Mouse (Mus musculus) CH12.LX (cell line): Measurements from ENCODE around the gene Rtn4rl1. TPM values are rescaled to one million over a fixed set of nuclear protein-coding genes. Genes with fewer than 3 reads are reported as not detected.

Experiments used
- DNase-seq: peaks from one replicate; pipeline ENCODE4 v3.0.0-alpha.2; 2013; ENCODE audit errors: extremely low read depth
- H3K27ac ChIP-seq: 2 replicates; pipeline ENCODE4 v1.5.1; 2012; ENCODE audit warnings: low read depth, mild to moderate bottlenecking, control low read depth, moderate library complexity; ENCODE audit not compliant: insufficient read depth
- H3K27me3 ChIP-seq: replicated peaks from 2 replicates; pipeline ENCODE3; 2012; ENCODE audit warnings: inconsistent platforms
- H3K36me3 ChIP-seq, 2 experiments: replicated peaks in 1 of 2; 2 replicates each; pipeline versions ENCODE3 to v1.6.1; 2012; ENCODE audit warnings: inconsistent platforms in 1 of 2, low read length in 1 of 2, mild to moderate bottlenecking in 1 of 2, mixed read lengths in 1 of 2, moderate library complexity in 1 of 2; ENCODE audit not compliant: control insufficient read depth in 1 of 2, insufficient read depth in 1 of 2
- H3K4me1 ChIP-seq, 2 experiments: 2 replicates each; pipeline ENCODE4 v1.6.1; 2012; ENCODE audit warnings: inconsistent platforms in 1 of 2, moderate library complexity in 1 of 2; ENCODE audit not compliant: insufficient read depth in 2 of 2, control insufficient read depth in 1 of 2
- H3K4me2 ChIP-seq: 2 replicates; pipeline ENCODE4 v1.6.1; 2012; ENCODE audit warnings: low read depth, mild to moderate bottlenecking, control low read depth; ENCODE audit not compliant: poor library complexity, insufficient read depth, severe bottlenecking
- H3K4me3 ChIP-seq, 3 experiments: fragments of 150-350 bp in 1 of 3; sonication (generic) in 1 of 3; replicated peaks in 1 of 3; 2 replicates each; pipeline versions ENCODE3 to v1.5.1; 2011 to 2012; ENCODE audit warnings: low read depth in 2 of 3, low read length in 2 of 3, mild to moderate bottlenecking in 2 of 3, moderate library complexity in 2 of 3, control low read depth in 1 of 3, improper control_type of control experiment in 1 of 3, inconsistent platforms in 1 of 3, mixed read lengths in 1 of 3; ENCODE audit not compliant: poor library complexity in 1 of 3
- H3K79me2 ChIP-seq: replicated peaks from 2 replicates; pipeline ENCODE4 v1.6.1; 2012; ENCODE audit warnings: mild to moderate bottlenecking, moderate library complexity; ENCODE audit not compliant: control insufficient read depth, poor library complexity, insufficient read depth, severe bottlenecking; ENCODE audit errors: extremely low read depth
- H3K9ac ChIP-seq: 2 replicates; pipeline ENCODE4 v1.6.1; 2012; ENCODE audit warnings: low read depth, mild to moderate bottlenecking, control low read depth, moderate library complexity; ENCODE audit not compliant: insufficient read depth
- H3K9me3 ChIP-seq: replicated peaks from 2 replicates; pipeline ENCODE3; 2012; ENCODE audit warnings: low read length, inconsistent platforms, mixed read lengths
- CTCF ChIP-seq, 2 experiments: IDR thresholded peaks in 1 of 2; conservative IDR thresholded peaks in 1 of 2; 2 replicates each; pipeline ENCODE4 v1.5.1; 2011 to 2012; ENCODE audit warnings: low read depth in 2 of 2, low read length in 2 of 2, improper control_type of control experiment in 1 of 2, inconsistent platforms in 1 of 2, mild to moderate bottlenecking in 1 of 2, moderate library complexity in 1 of 2
- E2F4 ChIP-seq: IDR thresholded peaks from 2 replicates; pipeline ENCODE4 v1.6.1; 2011; ENCODE audit warnings: low read depth, low read length, improper control_type of control experiment; ENCODE audit not compliant: insufficient replicate concordance
- ELF1 ChIP-seq: IDR thresholded peaks from 2 replicates; pipeline ENCODE4 v1.6.1; 2014; ENCODE audit warnings: low read depth, mild to moderate bottlenecking, inconsistent platforms, low read length, improper control_type of control experiment
- EP300 ChIP-seq: IDR thresholded peaks from 2 replicates; pipeline ENCODE4 v1.6.1; 2011; ENCODE audit warnings: low read length, improper control_type of control experiment
- ETS1 ChIP-seq: conservative IDR thresholded peaks from 2 replicates; pipeline ENCODE4 v1.6.1; 2012; ENCODE audit warnings: low read depth, mild to moderate bottlenecking, inconsistent platforms, low read length, improper control_type of control experiment, moderate library complexity
- GABPA ChIP-seq: IDR thresholded peaks from 2 replicates; pipeline ENCODE4 v1.6.1; 2012; ENCODE audit warnings: low read depth, low read length, improper control_type of control experiment, inconsistent platforms; ENCODE audit not compliant: insufficient replicate concordance
- HCFC1 ChIP-seq: IDR thresholded peaks from 2 replicates; pipeline ENCODE4 v1.6.1; 2012; ENCODE audit warnings: low read depth, mild to moderate bottlenecking, inconsistent platforms, low read length, improper control_type of control experiment
- IRF4 ChIP-seq: IDR thresholded peaks from 2 replicates; pipeline ENCODE4 v1.6.1; 2014; ENCODE audit warnings: low read depth, mild to moderate bottlenecking, inconsistent platforms, low read length, improper control_type of control experiment
- JUN ChIP-seq: IDR thresholded peaks from 2 replicates; pipeline ENCODE4 v1.6.1; 2011; ENCODE audit warnings: low read depth, mild to moderate bottlenecking, low read length, improper control_type of control experiment, moderate library complexity; ENCODE audit not compliant: insufficient read depth
- KAT2A ChIP-seq: IDR thresholded peaks from 2 replicates; pipeline ENCODE4 v1.6.1; 2012; ENCODE audit warnings: low read length, improper control_type of control experiment, inconsistent platforms; ENCODE audit not compliant: insufficient replicate concordance
- MAX ChIP-seq: IDR thresholded peaks from 2 replicates; pipeline ENCODE4 v1.6.1; 2011; ENCODE audit warnings: low read length, improper control_type of control experiment
- MAZ ChIP-seq: IDR thresholded peaks from 2 replicates; pipeline ENCODE4 v1.6.1; 2012; ENCODE audit warnings: low read depth, mild to moderate bottlenecking, inconsistent platforms, low read length, improper control_type of control experiment, moderate library complexity
- NELFE ChIP-seq: IDR thresholded peaks from 2 replicates; pipeline ENCODE4 v1.6.1; 2011; ENCODE audit warnings: low read depth, low read length, improper control_type of control experiment
- POLR2AphosphoS2 ChIP-seq: IDR thresholded peaks from 2 replicates; pipeline ENCODE4 v1.6.1; 2011; ENCODE audit warnings: low read depth, low read length, improper control_type of control experiment
- RAD21 ChIP-seq: IDR thresholded peaks from 2 replicates; pipeline ENCODE4 v1.6.1; 2011; ENCODE audit warnings: low read depth, mild to moderate bottlenecking, low read length, improper control_type of control experiment, moderate library complexity
- RCOR1 ChIP-seq: conservative IDR thresholded peaks from 2 replicates; pipeline ENCODE4 v1.6.1; 2012; ENCODE audit warnings: low read depth, mild to moderate bottlenecking, inconsistent platforms, low read length, improper control_type of control experiment
- SIN3A ChIP-seq: IDR thresholded peaks from 2 replicates; pipeline ENCODE4 v1.6.1; 2012; ENCODE audit warnings: low read length, improper control_type of control experiment, inconsistent platforms
- SMC3 ChIP-seq: IDR thresholded peaks from 2 replicates; pipeline ENCODE4 v1.6.1; 2011; ENCODE audit warnings: low read depth, low read length, improper control_type of control experiment
- TBP ChIP-seq: conservative IDR thresholded peaks from 2 replicates; pipeline ENCODE4 v1.6.1; 2011; ENCODE audit warnings: low read depth, low read length, improper control_type of control experiment
- TCF12 ChIP-seq: IDR thresholded peaks from 2 replicates; pipeline ENCODE4 v1.6.1; 2014; ENCODE audit warnings: low read depth, mild to moderate bottlenecking, inconsistent platforms, low read length, improper control_type of control experiment
- UBTF ChIP-seq: IDR thresholded peaks from 2 replicates; pipeline ENCODE4 v1.6.1; 2012; ENCODE audit warnings: low read depth, mild to moderate bottlenecking, inconsistent platforms, low read length, improper control_type of control experiment, moderate library complexity
- ZC3H11A ChIP-seq: IDR thresholded peaks from 2 replicates; pipeline ENCODE4 v1.6.1; 2012; ENCODE audit warnings: low read depth, mild to moderate bottlenecking, inconsistent platforms, low read length, improper control_type of control experiment
- ZKSCAN1 ChIP-seq: IDR thresholded peaks from 2 replicates; pipeline ENCODE4 v1.6.1; 2012; ENCODE audit warnings: low read depth, inconsistent platforms, low read length, improper control_type of control experiment, borderline replicate concordance
- ZNF384 ChIP-seq: IDR thresholded peaks from 2 replicates; pipeline ENCODE4 v1.6.1; 2012; ENCODE audit warnings: low read depth, low read length, improper control_type of control experiment, inconsistent platforms
- dilution Hi-C: fragments of 300-500 bp; cut with MboI; formaldehyde crosslinking; loops from 2 replicates; pipeline ENCODE4 v1.14.3; 2020; ENCODE audit warnings: low sequenced_read_pairs; ENCODE audit not compliant: extremely low pct_unique_long_range_greater_than_20kb, extremely low pct_ligation_motif_present
- in situ Hi-C: fragments of 300-500 bp; cut with MboI; formaldehyde crosslinking; loops from 3 replicates; pipeline ENCODE4 v1.14.3; 2019; ENCODE audit warnings: low sequenced_read_pairs, low pct_ligation_motif_present, low pct_unique_long_range_greater_than_20kb, mixed read lengths
- polyA plus RNA-seq: library from polyadenylated mRNA; unstranded; fragments of >175 nt; gene quantifications from 2 replicates; pipeline ENCODE4 v1.2.1, GENCODE M21; 2012; ENCODE audit warnings: low read depth; ENCODE audit not compliant: insufficient read length
- total RNA-seq, 2 experiments: library from RNA; depleted of rRNA; stranded (reverse); fragments of 300-350 nt in 1 of 2; fragments of >200 nt in 1 of 2; gene quantifications; 2 replicates each; pipeline ENCODE4 v1.2.3; 2012 to 2014

The Rtn4rl1 gene
- total and polyA plus RNA-seq, 3 experiments = 0.04 to 0.09 TPM; not detected in 1

DNA sequence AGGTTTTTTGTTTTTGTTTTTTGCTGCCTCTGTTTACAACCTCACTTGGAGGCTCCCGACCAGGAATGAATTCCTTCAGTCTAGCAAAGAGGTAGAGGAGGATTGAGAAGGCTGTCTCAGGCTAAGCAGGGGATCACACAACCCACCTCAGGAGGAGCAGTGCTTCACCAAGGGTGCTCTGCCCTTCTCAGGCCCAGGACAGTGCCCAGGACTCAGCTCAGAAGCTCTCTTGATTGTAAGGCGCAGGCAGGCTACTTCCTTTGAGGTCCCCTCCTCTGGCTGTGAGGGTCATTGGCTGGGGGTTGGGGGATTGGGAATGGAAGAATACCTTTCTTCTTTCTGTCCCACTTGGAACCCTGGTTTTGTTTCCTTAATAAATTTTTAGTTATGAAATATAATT is 29.5 kb upstream of the Rtn4rl1 start:
- H3K36me3 ChIP-seq = peaks cover 56 to 83% of the 10 kb centered on the region in 2 experiments
- in situ Hi-C loops = loop anchor here (25.0 kb wide), 1 partner anchor 527 kb away; the partner anchor contains the start of gene Cluh
- H3K4me3 ChIP-seq = no peak overlapping the region
- H3K9ac ChIP-seq = no peak overlapping the region
- H3K9me3 ChIP-seq = peaks cover 29% of the 10 kb centered on the region
- H3K27ac ChIP-seq = no peak overlapping the region
- H3K4me1 ChIP-seq = peaks cover 7 to 36% of the 10 kb centered on the region in 2 experiments
- H3K79me2 ChIP-seq = no peaks in the 10 kb centered on the region; the same call in 1 of the 2 replicates
- no peak for TF ChIP-seq JUN
- no peak for TF ChIP-seq IRF4
- TF ChIP-seq GABPA = no peak
- TF ChIP-seq ELF1 = no peak
- TF ChIP-seq TBP = no peak
- TF ChIP-seq E2F4 = no peak
- TF ChIP-seq HCFC1 = no peak
- TF ChIP-seq MAZ = no peak
- no peak for TF ChIP-seq RAD21
- TF ChIP-seq TCF12 = no peak
- no peak for TF ChIP-seq NELFE
- no peak for TF ChIP-seq SIN3A
- no peak for TF ChIP-seq ZC3H11A
- TF ChIP-seq POLR2AphosphoS2 = no peak
- no peak for TF ChIP-seq RCOR1
- no peak for TF ChIP-seq KAT2A
- H3K4me2 ChIP-seq = no peak overlapping the region
- H3K27me3 ChIP-seq = no peaks in the 10 kb centered on the region
- DNase-seq = no peak
- dilution Hi-C loops = no loop called here

DNA sequence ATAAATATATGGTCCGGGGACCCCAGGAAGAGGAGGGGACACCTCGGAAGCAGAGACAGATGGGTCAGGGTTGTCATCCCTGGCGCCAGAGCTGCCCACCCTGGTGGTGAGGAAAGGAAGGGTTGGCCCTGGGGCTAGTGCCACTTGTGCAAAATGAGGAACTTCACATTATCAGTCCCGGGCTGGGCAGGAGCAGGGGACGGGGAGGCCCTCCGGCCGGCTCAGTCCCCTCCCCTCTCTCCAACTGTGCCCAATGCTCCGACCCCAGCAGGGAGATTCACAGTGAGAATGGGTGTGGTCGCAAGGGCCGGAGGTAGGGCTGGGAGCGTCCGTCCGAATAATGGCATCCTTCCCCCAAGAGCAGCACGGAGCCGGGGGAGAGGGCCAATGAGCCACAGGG is 28.8 kb upstream of the Rtn4rl1 start:
- H3K4me2 ChIP-seq = no peak overlapping the region
- H3K9me3 ChIP-seq = peaks cover 29% of the 10 kb centered on the region
- peaks cover 7 to 38% of the 10 kb centered on the region in 2 experiments for H3K4me1 ChIP-seq
- in situ Hi-C loops (loop anchor here (25.0 kb wide), 1 partner anchor 527 kb away; the partner anchor contains the start of gene Cluh), dilution Hi-C loops (no loop called here)
- no peak for TF ChIP-seq UBTF
- no peak for TF ChIP-seq NELFE
- no peak for TF ChIP-seq ETS1
- no peak for TF ChIP-seq E2F4
- no peak for TF ChIP-seq ZKSCAN1
- TF ChIP-seq SMC3 = no peak
- no peak for TF ChIP-seq EP300
- no peak for TF ChIP-seq CTCF (conservative IDR thresholded peaks at IDR 0.05 in 1 of 2, IDR thresholded peaks at IDR 0.05 in 1 of 2; ENCODE audit: low read depth in 2 of 2, low read length in 2 of 2)
- TF ChIP-seq ZNF384 = no peak
- no peak for TF ChIP-seq MAX
- no peak for TF ChIP-seq KAT2A
- no peak overlapping the region for H3K4me3 ChIP-seq
- H3K27ac ChIP-seq = no peak overlapping the region
- no peak overlapping the region for H3K9ac ChIP-seq
- H3K36me3 ChIP-seq = peaks cover 56 to 76% of the 10 kb centered on the region in 2 experiments
- no peaks in the 10 kb centered on the region for H3K27me3 ChIP-seq
- no peak for DNase-seq
- H3K79me2 ChIP-seq = no peaks in the 10 kb centered on the region; the same call in 1 of the 2 replicates
